Mouse (Mus musculus) hematopoietic stem cell, adult 5-6 weeks (primary cell): ENCODE data around the gene Selenom. TPM values are rescaled to one million over a fixed set of nuclear protein-coding genes. Genes with fewer than 3 reads are reported as not detected.

Experiments
- ATAC-seq, 2 experiments: fragments of 125-278 bp in 1 of 2; replicated peaks in 1 of 2; 2 replicates each; pipeline ENCODE4 v1.8.0; 2016 to 2017; ENCODE audit warnings: inconsistent platforms in 2 of 2, mild to moderate bottlenecking in 2 of 2, moderate number of reproducible peaks in 2 of 2, low read depth in 1 of 2, moderate TSS enrichment in 1 of 2; ENCODE audit not compliant: low FRiP score in 2 of 2, poor library complexity in 2 of 2, severe bottlenecking in 2 of 2, insufficient read depth in 1 of 2, low TSS enrichment in 1 of 2
- total RNA-seq: library from RNA; stranded (forward); fragments of 172-1452, 232-1000 nt; gene quantifications from 2 replicates; pipeline ENCODE4 v1.2.3, GENCODE M21; 2017

Gene Selenom
- total RNA-seq, 1 experiment from 2014 or later: 4.8 TPM

DNA sequence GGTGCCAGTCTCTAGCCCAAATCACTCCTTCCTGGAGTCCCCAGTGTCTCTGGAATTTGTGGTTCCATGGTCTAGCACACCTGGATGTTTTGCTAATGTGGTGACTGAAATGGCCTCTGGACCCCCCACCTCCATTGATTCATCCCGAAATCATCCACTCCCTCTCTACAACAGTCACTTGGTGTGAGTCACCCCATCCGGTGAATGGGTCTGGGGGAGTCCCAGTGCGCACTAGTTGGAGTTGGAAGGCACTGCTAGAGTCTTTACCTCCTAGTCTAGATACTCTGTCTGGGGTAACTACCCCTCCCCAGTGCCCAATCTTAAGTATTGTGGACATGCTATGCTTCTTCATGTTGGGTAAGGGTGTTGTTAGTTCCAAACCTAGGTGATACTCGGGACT, 23.9 kb downstream of the Selenom start:
- no peak for ATAC-seq

DNA sequence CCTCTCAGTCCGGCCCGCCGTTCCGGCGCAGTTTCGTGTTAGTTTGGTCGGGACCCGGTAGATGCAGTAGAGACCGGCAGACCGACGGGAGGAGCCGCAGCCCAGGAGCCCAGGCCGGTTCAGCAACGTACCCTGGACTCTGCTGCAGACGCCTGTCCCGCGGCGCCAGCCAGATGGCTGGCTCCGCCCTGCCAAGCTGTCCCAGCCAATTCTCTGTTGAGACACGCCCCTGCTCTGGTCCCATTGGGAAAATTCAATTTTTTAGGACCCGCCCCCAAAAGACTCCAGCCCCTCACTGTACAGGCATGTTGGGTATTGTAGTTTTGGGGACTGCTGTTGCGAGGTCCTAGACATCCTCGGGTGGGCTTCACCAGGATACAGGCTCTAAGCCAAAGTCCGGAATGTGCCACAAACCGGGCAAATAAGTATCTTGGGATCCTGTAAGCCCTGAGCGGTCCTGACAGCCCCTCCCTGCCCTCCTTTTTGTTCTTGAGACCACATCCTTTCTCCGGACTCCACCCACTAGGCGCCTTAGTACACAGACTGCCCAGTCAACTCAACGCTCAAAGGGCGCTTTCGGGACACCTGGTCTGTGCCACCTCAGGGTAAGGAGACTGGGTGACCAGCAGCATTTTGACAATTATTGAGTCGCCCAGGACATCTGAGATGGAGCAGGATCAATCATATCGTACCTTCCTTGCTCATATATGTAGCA, 24.8 kb downstream of the Selenom start:
- ATAC-seq: peak; percentile 65 to 74

DNA sequence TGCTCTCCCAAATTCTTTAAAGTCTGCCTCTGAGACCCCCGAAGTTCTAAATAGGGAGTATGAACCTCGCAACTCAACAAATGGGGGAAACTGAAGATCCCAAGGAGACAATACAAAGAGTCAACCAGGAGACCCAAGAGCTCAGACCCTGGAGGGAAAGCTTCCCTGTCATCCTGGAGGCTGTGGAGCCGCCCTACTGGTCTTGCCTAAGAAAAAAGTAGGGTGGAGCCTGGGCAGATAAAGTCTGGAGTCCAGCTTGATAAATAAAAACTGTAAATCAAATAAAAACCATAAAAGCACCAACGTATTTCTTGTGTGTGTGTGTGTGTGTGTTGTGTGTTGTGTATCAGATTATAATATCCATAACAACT, 25.3 kb downstream of the Selenom start:
- ATAC-seq: no peak

DNA sequence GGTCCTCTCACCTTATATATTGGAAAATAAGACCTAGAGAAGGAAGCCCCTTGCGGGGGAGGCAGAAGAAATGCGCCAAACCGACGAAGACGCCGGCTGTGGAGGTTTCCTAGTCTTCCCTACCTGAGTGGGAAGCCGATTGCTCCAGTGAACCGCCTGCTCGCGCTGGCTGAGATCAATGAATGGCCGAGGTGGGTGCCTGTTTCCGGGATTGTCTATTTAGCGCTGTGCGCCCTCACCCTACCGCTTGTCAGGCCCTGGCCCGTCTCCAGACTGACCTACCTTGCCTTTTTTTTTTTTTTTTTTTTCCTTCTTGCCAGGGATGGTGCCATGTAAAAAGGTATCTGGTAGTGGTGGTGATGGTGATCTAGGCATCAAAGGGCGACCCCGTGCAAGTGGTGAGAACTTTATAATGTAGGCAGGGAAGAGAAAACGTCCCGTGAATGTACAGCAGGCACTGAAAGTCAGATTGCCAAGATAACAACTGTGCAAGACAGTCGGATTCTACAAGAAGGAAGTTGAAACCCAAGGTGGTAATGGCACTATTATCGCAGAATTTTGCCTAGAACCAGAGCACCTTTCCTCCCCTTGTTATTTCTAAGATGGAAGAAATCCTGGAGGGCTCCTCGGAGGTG, 26.1 kb downstream of the Selenom start, which contains the start of gene Smtn:
Gene Smtn, minus strand, starts transcription at position 162 of the 635 bp plus-strand sequence.
- no peak for ATAC-seq

DNA sequence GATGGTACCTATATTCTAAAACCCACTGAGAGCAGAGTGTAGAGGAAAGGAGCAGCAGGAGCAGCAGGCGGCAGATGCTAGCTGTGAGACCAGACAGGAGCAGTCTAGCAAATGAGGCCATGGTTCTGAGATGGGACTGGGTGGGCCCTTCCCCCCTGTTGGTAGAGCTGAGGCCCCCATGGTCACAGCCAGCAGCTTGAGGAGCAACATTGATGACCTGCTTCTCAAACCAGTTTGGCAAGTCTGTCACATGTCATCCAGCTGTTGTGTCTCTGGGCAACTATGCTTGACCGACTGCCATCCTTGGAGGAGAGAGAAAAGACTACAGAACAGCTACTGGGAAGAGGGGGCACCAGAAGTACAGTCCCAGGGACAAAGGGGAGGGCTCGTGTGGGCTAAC, 27.4 kb downstream of the Selenom start:
- no peak for ATAC-seq

DNA sequence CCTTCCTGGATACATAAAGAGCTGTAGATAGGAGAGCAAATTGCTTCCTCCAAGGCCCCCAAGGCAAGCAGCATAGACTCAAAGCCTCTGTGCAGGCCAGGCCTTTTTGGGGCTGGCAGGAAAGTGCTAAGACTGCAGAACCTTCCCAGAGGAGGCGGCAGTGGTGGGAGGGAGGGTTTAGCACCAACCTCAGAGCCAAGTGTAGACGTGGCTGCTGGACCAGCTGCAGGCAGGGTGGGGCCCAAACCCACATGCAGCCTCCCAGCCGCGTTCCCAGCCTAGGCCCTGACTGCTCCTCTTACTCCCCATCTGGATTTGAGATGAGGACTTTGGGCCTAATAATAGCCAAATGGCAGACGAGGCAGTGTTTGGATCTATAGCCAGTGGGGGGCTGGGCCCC, 28.5 kb downstream of the Selenom start:
- ATAC-seq: no peak

DNA sequence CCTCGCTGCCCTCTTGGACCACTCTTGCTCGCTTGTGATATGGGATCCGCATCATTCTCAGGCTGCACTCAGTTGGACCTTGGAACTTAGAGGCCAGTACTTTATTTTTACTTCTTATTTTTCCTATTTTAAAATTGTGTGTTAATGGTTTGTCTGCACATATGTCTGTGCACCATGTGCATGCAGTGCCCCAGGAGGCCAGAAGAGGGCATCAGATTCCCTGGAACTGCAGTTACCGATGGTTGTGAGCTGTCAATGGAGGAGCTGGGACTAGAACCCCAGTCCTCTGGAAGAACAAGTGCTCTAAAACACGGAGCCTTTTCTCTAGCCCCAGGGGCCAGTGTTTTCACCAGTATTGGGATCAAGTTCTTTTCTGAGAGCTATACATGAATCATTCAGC, 29.9 kb downstream of the Selenom start:
- no peak for ATAC-seq

DNA sequence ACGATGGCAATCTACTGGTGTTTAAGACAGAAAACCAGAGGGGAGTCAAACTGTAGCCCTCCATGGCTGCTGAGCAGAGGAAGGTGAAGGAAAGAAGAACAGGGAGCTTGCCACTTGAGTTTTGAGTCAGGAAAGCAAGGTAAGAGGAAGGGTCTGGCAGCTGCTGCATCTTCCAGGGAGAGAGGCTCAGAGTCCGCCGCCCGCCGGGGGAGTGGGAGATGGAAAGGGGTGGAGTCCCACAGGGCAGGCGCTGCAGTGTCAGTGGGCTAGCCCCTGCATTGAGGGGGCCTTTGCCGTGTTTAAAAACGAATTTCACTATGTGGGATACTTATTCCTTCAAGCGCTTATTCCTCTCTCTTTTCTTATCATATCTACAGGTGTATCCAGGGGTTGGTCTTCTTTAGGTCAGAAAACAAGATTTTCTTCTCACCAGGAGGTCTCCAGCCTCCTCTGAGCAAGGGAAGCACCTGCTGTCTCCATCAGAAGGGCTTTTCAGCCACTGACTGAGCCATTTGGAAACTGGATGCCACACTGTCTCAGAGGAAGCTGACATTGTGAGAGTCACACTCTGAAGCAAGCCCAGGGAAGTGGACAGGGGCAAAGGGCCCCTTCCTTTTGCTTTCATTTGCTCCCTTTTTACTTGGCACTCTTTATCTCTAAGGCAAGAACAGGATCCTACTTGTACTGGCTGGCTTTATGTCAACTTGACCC, 31.2 kb downstream of the Selenom start:
- peak; percentile 53 to 72; a peak in 3 of 4 replicates for ATAC-seq

DNA sequence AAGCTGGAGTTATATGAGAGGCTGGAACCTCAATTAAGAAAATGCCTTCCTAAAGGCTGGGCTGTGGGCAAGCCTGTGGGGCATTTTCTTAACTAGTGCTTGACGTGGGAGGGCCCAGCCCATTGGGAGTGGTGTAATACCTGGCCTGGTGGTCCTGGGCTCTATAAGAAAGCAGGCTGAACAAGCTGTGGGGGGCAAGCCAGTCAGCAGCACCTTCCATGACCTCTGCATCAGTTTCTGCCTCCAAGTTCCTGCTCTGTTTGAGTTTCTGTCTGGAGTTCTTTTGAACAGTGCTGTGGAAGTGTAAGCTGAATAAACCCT, 31.7 kb downstream of the Selenom start:
- ATAC-seq: no peak

DNA sequence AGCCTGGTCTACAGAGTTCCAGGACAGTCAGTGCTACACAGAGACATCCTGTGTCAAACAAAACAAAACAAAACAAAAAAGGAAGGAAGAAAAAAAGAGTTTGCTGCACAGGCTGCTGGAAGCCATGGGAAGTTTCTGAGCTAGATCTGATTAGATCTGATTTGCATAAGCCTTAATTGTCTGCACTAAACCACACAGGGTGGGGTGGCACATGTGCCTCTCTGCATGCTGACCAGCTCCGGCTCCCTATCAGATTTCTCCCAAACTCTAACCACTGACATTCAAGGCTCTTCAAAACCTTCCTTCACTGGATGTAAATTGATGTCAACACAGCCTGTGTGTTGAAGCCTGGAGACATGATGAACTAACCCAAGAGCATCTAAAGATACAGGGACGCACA, 32.6 kb downstream of the Selenom start:
- ATAC-seq: no peak

DNA sequence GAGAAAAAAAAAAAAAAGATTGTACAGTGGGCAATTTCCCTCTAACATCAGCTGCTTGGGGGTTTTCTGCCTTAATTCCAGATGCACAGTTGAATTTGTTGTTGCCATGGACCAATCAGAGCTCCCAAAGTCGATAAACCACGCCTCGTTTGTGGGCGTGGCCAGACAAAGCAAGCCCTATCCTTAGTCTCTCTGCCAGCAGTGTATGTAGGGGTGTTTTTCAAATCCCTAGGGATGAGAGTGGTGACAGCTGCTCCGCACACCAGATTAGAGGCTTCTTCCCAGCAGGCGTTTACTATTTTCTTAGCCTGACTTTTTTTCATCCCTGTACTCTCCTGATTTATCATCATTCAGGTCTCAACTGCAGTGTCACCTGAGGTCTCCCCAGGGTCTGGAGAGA, 33.5 kb downstream of the Selenom start:
- no peak for ATAC-seq

DNA sequence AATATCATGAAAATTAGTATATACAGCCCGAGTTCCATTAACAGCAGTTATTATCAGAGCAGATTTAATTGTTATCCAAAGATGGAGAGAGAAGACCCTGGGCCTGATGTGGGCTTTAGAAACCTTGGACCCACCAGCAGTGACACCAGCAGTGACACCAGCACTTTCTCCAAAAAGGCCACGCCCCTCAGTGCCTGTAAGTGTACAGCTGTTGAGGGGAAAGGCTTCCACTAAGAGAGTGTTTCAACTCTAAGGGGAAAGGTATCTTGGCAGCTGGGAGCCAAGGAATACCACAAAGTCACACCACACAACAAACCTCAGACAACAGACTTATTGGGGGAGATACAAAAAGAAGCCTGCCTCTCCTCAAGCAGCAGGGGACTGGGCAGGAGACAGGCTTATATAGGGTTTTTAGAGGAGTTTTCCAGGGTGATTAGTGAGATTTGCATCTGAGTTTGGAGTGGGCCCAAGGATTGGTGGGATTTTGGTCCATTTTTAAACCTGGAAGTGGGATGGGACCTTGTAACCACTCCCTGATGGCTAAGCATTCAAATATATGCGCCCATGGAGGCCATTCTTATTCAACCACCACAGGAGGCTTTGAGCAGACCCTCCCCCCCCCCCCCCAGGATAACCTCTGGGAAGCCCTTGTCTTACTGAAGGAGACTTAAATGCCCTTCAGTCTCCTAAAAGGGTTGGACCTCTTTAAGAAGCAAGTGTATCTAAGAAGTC, 34.2 kb downstream of the Selenom start:
- no peak for ATAC-seq

DNA sequence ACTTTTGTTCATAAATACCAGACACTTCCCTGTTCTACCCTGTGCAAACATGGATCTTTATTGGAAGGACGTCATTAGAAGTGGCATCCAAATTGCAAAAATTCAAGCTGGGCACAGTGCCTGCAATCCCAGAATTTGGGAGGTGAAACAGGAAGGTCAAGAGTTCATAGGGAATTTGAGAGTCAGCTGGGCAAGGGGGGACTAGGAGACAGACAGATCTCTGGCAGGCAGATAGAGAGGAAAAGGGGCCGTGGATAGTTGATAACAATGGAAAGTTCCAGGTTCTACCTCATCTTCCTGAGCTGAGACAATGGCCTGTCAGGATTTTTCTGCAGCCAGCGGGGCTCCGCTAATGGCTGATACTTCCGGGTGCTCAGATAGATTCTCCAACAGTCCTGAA, 35.3 kb downstream of the Selenom start:
- no peak for ATAC-seq

DNA sequence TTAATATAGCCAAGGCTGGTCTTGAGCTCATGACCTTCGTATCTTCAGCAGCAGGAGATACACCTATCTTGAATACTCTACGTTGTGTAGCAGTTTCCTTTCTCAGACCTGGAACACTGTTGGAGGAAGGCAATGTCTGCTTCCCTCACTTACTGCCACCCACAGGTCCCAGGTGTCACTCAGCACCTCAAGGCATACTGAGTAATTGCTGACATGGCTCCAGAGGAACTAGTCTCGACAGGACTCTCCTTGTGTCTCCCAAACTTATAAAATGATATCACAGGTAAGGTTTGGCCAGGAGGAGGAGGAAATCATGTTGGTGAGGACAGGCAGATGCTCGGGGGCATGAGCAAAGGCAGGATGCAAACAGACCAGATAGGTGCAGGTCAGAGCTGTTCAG, 40.5 kb downstream of the Selenom start:
- ATAC-seq: no peak

DNA sequence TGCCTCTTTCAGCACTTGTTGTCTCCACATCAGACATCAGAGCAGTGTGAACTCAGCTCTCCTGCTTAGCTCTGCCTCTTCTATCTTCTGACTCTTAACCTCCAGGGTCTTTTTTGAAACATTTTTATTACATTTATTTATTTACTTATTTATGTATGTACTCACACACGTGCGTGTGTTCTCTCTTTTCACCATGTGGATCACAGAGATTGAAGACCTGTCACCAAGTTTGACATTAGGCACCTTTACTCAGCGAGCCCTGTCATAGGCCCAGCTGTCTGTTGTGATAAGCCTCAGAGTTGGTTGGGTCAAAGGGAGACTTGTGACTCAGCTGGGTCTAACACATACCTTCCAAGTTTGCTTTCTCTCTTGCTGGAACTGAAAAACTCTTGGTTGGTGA, 43.4 kb downstream of the Selenom start:
- ATAC-seq: no peak

DNA sequence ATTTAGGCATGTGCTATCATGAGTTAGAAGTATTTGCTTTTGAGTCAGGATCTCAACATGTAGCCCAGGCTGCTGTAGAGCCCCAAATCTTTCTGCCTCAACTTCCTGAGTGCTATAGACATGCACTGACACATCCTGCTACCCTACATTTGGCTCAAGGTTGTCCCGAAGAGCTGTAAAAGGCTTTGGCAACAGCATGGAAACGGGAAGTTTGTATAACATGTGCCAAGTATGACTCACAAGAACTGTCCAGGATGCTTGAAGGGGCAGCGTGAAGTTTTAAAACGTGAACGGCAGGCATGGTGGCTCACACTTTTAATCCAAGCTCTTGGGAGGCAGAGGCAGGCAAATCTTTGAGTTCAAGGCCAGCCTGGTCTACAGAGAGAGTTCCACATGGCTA, 45.7 kb downstream of the Selenom start:
- ATAC-seq: no peak

DNA sequence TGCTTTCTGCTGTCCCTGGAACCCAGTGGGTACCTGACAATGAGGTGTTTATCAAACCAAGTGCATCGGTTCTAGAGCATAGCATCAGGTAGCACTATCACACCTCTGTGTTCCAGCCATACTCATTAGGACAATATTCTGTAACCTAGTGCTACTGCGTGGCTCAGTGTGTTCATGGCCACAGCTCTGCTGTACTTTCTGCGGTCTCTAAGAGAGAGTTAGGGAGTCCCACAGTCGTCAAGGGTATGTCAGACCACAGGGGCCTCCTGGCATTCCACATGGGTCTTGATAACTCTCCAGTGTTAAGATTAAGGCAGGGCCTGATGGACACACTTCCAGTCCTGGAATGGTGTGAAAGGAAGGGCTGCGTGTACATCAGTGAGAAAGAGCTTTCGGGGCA, 49.4 kb downstream of the Selenom start:
- ATAC-seq: no peak

DNA sequence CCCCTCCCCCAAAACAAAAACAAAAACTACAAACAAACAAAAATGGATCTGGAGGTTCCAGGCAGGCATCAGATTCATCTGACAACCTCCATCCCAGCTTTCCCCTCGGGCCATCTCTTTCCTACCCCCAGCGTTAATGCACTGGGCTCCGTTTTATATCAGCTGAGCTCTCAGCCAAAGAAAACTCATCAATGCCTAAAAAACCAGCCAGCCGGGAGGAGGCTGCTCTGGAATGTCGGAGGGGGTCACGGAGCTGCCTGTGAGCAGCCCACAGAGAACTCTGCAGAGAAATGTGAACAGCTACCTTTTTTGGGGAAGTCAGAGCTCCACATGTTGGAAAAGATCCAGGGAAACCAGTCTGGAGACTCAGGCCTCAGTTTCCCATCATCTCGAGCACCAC, 50.0 kb downstream of the Selenom start:
- no peak for ATAC-seq
